Mouse (Mus musculus): ENCODE measurements around the gene Zfp385b. TPM values are rescaled to one million over a fixed set of nuclear protein-coding genes. Genes with fewer than 3 reads are reported as not detected.

Zfp385b gene
- polyA plus RNA-seq (2015; fragmentation: Nextera tagmentation; extraction: Ambion mirVana) = 9.1 and 9.2 TPM in 2 replicates

DNA sequence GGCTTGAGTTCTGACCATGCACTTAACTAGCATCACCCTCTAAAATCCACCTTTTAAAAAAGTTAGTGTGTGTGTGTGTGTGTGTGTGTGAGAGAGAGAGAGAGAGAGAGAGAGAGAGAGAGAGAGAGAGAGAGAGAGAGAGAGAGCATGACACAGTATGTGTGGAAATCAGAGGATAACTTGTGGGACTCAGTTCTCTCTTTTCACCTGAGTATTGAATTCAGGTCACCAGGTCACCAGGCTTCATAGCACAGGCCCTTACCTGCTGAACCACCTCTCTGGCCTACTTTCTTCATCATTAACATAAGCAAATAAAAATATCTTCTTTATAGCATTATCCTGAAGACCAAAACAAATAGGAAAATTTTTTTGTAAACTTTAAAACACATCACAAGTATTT is at the start of gene Zfp385b:
Zfp385b (minus strand) TSS at position 101 of the 400 bp plus-strand sequence.
- Histone ChIP-seq H3K4me1 (replicated peaks; ENCODE audit: control insufficient read depth, insufficient read depth, low read length) (peaks cover 13% of the 10 kb centered on the region), H3K36me3 (ENCODE audit: control insufficient read depth, insufficient read depth) (no peaks in the 10 kb centered on the region), H3K9ac (replicated peaks; ENCODE audit: low read depth, low read length) (no peak within 1 kb of the TSS), H3K4me3 (replicated peaks; ENCODE audit: low read length) (no peak within 1 kb of the TSS), H3K4me2 (ENCODE audit: low read length) (no peak within 1 kb of the TSS), H3K9me3 (ENCODE audit: control insufficient read depth, low read length) (no peaks in the 10 kb centered on the region), H3K27me3 (replicated peaks; ENCODE audit: control insufficient read depth, insufficient read depth, low read length) (peaks cover 10% of the 10 kb centered on the region; the same call in 1 of the 2 replicates), H3K27ac (ENCODE audit: low read length) (no peak within 1 kb of the TSS)
- ATAC-seq = no peak

DNA sequence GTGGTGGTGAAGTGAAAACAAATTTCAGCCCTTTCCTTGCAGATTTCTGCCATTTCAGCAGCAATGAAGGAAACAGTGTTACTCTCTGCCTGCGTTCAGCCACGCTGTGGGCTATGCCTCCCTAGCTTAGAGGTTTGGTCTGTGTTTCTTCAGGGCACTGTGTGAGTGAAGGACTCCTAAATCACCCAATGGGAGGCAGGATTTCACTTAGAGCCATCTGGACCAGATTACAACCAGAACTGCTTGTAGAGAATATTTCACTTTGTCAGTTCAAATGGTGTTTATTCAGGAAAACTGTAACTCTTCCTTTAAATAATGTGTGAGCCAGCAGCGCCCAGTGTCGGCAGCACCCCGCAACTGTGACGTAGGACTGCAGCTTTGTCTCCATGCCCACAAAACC is 44.5 kb upstream of the Zfp385b start:
- H3K4me2 ChIP-seq (ENCODE audit: low read length) = no peak overlapping the region
- no peaks in the 10 kb centered on the region for H3K4me1 ChIP-seq (replicated peaks; ENCODE audit: control insufficient read depth, insufficient read depth, low read length)
- no peak overlapping the region for H3K4me3 ChIP-seq (replicated peaks; ENCODE audit: low read length)
- H3K27ac ChIP-seq (ENCODE audit: low read length) = no peak overlapping the region
- H3K27me3 ChIP-seq (replicated peaks; ENCODE audit: control insufficient read depth, insufficient read depth, low read length) = no peaks in the 10 kb centered on the region
- H3K9ac ChIP-seq (replicated peaks; ENCODE audit: low read depth, low read length) = no peak overlapping the region
- ATAC-seq = no peak
- 85% methylated on average over 6 of the region's 6 CpGs for WGBS
- H3K9me3 ChIP-seq (ENCODE audit: control insufficient read depth, low read length) = no peaks in the 10 kb centered on the region
- H3K36me3 ChIP-seq (ENCODE audit: control insufficient read depth, insufficient read depth) = no peaks in the 10 kb centered on the region

DNA sequence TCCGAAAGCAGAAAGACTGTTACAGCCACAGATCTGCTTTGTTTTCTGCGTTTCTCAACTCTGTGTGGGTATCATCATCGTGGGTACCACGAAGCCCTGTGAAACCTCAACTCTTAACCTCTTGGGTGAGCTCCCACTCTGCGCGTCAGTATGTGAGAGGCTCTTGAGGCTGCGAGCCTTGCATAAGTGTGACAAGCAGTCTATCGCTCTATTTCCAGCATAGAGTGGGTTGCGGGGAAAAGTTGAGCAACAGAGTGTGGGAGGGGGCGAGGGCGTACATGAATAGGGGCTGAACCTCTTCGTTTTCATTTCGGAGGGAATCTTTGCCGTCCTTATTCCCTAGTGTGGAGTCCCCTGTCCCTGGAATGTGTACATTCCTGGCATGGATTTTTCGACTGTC is 44.1 kb upstream of the Zfp385b start:
- Histone ChIP-seq H3K4me1 (replicated peaks; ENCODE audit: control insufficient read depth, insufficient read depth, low read length) (no peaks in the 10 kb centered on the region), H3K9ac (replicated peaks; ENCODE audit: low read depth, low read length) (no peak overlapping the region), H3K27ac (ENCODE audit: low read length) (no peak overlapping the region), H3K27me3 (replicated peaks; ENCODE audit: control insufficient read depth, insufficient read depth, low read length) (no peaks in the 10 kb centered on the region), H3K9me3 (ENCODE audit: control insufficient read depth, low read length) (no peaks in the 10 kb centered on the region), H3K36me3 (ENCODE audit: control insufficient read depth, insufficient read depth) (no peaks in the 10 kb centered on the region), H3K4me2 (ENCODE audit: low read length) (no peak overlapping the region), H3K4me3 (replicated peaks; ENCODE audit: low read length) (no peak overlapping the region)
- ATAC-seq = no peak
- WGBS = 83% methylated on average over 15 of the region's 15 CpGs

DNA sequence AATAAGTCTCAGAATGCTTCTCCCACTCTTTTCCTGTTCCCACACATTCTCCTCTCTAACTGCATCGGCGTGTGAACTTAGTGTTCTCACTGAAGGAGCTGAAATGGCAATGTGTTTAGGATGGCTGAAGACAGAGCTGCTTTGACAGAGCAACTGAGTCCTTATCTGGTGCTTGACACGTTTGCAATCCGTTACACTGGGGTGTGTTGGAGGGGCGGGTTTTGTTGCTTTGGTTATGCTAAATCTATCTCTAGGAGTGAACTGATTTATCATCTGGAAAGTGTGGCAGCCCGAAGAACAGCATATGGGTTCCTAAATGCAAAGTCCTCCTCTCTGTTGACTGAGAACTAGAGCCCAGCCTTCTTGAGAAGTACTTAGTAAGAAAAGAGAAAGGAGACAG is 22.0 kb upstream of the Zfp385b start:
- no peak for ATAC-seq
- no peaks in the 10 kb centered on the region for H3K4me1 ChIP-seq (replicated peaks; ENCODE audit: control insufficient read depth, insufficient read depth, low read length)
- H3K9ac ChIP-seq (replicated peaks; ENCODE audit: low read depth, low read length) = no peak overlapping the region
- no peak overlapping the region for H3K4me2 ChIP-seq (ENCODE audit: low read length)
- WGBS = 74% methylated on average over 6 of the region's 6 CpGs
- H3K36me3 ChIP-seq (ENCODE audit: control insufficient read depth, insufficient read depth) = no peaks in the 10 kb centered on the region
- H3K9me3 ChIP-seq (ENCODE audit: control insufficient read depth, low read length) = no peaks in the 10 kb centered on the region
- H3K27me3 ChIP-seq (replicated peaks; ENCODE audit: control insufficient read depth, insufficient read depth, low read length) = no peaks in the 10 kb centered on the region
- no peak overlapping the region for H3K4me3 ChIP-seq (replicated peaks; ENCODE audit: low read length)
- H3K27ac ChIP-seq (ENCODE audit: low read length) = no peak overlapping the region

DNA sequence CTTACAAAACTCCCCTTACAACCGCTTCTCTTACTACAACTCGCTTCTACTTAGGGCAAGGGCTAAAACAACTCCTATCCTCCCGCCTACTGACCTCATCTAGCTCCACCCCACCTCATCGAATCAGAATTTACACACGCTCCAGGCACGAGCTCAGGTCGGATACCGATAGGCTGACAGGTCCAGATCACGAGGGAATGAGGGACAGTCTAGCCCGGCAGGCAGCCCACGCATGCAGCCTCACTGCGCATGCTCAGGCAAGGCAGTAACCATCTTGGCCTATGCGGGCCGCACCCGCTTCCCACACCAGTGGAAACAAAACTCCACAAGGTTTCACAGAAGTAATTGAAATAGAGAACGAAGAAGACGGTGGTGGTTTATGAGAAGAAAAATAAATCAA is 20.1 kb upstream of the Zfp385b start:
- H3K9me3 ChIP-seq (ENCODE audit: control insufficient read depth, low read length) = no peaks in the 10 kb centered on the region
- H3K4me2 ChIP-seq (ENCODE audit: low read length) = no peak overlapping the region
- ATAC-seq = no peak
- no peak overlapping the region for H3K27ac ChIP-seq (ENCODE audit: low read length)
- 91% methylated on average over 17 of the region's 17 CpGs for WGBS
- no peaks in the 10 kb centered on the region for H3K27me3 ChIP-seq (replicated peaks; ENCODE audit: control insufficient read depth, insufficient read depth, low read length)
- no peak overlapping the region for H3K9ac ChIP-seq (replicated peaks; ENCODE audit: low read depth, low read length)
- H3K4me1 ChIP-seq (replicated peaks; ENCODE audit: control insufficient read depth, insufficient read depth, low read length) = no peaks in the 10 kb centered on the region
- H3K4me3 ChIP-seq (replicated peaks; ENCODE audit: low read length) = no peak overlapping the region
- no peaks in the 10 kb centered on the region for H3K36me3 ChIP-seq (ENCODE audit: control insufficient read depth, insufficient read depth)

DNA sequence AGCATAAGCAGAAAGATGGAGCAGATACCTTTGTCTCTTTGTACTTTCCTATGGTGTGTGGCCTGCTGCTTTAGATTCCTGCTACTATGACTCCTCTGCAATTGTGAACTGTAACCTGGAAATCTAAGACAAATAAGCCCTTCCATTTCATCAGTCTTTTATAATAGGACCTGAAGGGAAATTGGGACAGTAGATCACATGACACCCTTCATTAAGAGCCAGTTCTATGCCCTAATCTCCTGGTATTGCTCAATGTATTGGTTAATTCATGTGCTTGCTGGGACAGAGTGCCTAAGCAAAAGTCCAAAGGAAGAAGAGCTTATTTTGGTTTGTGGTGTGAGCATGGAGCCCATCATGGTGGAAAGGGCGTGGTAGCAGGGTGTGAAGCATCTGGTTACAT is 19.2 kb upstream of the Zfp385b start:
- Histone ChIP-seq H3K27ac (ENCODE audit: low read length) (no peak overlapping the region), H3K4me1 (replicated peaks; ENCODE audit: control insufficient read depth, insufficient read depth, low read length) (no peaks in the 10 kb centered on the region), H3K9ac (replicated peaks; ENCODE audit: low read depth, low read length) (no peak overlapping the region), H3K27me3 (replicated peaks; ENCODE audit: control insufficient read depth, insufficient read depth, low read length) (no peaks in the 10 kb centered on the region), H3K4me3 (replicated peaks; ENCODE audit: low read length) (no peak overlapping the region), H3K4me2 (ENCODE audit: low read length) (no peak overlapping the region), H3K36me3 (ENCODE audit: control insufficient read depth, insufficient read depth) (no peaks in the 10 kb centered on the region), H3K9me3 (ENCODE audit: control insufficient read depth, low read length) (no peaks in the 10 kb centered on the region)
- no peak for ATAC-seq
- 74% methylated on average over 1 of the region's 1 CpGs for WGBS

DNA sequence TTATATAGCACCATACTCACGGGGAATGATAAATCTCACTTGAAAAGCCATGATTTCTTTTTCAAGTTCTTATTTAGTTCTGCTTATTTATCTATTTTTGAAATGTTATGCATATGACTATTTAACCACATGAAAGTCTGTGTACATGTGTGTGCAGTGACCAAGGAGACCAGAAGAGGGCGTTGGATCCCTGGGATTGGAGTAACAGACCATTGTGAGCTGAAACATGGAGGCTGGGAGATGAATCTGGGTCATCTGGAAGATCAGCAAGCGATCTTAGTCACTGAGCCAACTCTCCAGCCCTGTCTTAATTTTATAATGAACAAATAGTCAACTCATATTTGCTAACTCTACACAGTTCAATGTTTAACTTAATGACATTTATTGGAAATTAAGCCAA is 16.3 kb upstream of the Zfp385b start:
- H3K27ac ChIP-seq (ENCODE audit: low read length) = no peak overlapping the region
- WGBS = 56% methylated on average over 3 of the region's 3 CpGs
- no peaks in the 10 kb centered on the region for H3K9me3 ChIP-seq (ENCODE audit: control insufficient read depth, low read length)
- H3K4me3 ChIP-seq (replicated peaks; ENCODE audit: low read length) = no peak overlapping the region
- no peak for ATAC-seq
- no peaks in the 10 kb centered on the region for H3K27me3 ChIP-seq (replicated peaks; ENCODE audit: control insufficient read depth, insufficient read depth, low read length)
- H3K4me1 ChIP-seq (replicated peaks; ENCODE audit: control insufficient read depth, insufficient read depth, low read length) = no peaks in the 10 kb centered on the region
- H3K4me2 ChIP-seq (ENCODE audit: low read length) = no peak overlapping the region
- H3K9ac ChIP-seq (replicated peaks; ENCODE audit: low read depth, low read length) = no peak overlapping the region
- no peaks in the 10 kb centered on the region for H3K36me3 ChIP-seq (ENCODE audit: control insufficient read depth, insufficient read depth)

DNA sequence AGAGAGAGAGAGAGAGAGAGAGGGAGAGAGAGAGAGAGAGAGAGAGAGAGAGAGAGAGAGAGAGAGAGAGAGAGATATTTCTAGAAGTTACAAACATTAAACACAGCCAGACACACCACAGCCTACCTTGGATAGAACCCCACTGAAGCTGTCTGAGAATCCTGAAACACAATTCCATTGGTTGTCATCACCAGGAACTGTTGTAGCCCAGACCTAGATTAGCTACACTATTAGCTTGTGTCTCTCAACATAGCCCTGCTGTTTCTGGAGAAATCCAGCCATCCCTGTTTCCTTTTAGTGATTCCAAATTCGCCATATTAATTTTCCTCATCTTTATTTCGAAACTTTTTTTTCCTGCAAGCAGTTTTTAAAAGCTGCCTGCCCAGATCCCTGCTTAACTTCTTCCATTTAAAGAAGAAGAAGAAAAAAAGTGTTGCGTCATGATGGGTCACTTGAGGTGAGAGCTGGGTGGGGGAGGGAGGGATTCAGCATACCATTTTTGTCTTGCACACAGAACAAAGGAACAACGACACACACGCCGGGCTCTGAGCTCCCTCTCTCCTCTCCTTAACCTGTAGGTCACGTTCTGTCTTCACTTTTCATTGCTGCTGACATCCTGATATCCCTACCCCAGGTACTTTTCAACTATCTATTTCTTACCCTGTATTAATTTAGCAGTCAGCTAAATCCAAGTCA is 6.8 kb upstream of the Zfp385b start:
- Histone ChIP-seq H3K9me3 (ENCODE audit: control insufficient read depth, low read length) (no peaks in the 10 kb centered on the region), H3K36me3 (ENCODE audit: control insufficient read depth, insufficient read depth) (no peaks in the 10 kb centered on the region), H3K4me2 (ENCODE audit: low read length) (no peak overlapping the region), H3K9ac (replicated peaks; ENCODE audit: low read depth, low read length) (no peak overlapping the region), H3K4me3 (replicated peaks; ENCODE audit: low read length) (no peak overlapping the region), H3K4me1 (replicated peaks; ENCODE audit: control insufficient read depth, insufficient read depth, low read length) (no peaks in the 10 kb centered on the region), H3K27me3 (replicated peaks; ENCODE audit: control insufficient read depth, insufficient read depth, low read length) (no peaks in the 10 kb centered on the region), H3K27ac (ENCODE audit: low read length) (no peak overlapping the region)
- ATAC-seq = no peak
- WGBS = 56% methylated on average over 7 of the region's 7 CpGs

DNA sequence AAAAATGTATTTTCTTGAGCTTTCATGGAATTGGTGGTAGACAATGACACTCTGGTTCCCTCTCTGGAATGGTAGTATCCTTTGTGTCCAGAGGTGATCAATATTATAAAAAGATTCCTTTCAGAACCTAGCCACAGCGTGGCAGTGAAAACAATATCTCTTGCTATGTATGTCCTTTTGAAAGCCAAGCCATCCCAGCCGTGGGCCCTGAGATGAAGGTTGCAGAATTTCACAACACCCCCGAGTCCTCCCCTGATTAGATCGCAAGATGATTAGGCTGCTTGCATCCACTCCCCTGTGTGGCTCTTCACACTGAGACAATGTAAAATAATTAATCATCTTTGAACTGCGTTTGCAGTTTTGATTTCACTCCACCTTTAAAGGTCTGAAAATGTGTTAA is 3.6 kb upstream of the Zfp385b start:
- Histone ChIP-seq H3K9ac (replicated peaks; ENCODE audit: low read depth, low read length) (no peak overlapping the region), H3K4me1 (replicated peaks; ENCODE audit: control insufficient read depth, insufficient read depth, low read length) (no peaks in the 10 kb centered on the region), H3K27ac (ENCODE audit: low read length) (no peak overlapping the region), H3K36me3 (ENCODE audit: control insufficient read depth, insufficient read depth) (no peaks in the 10 kb centered on the region), H3K4me2 (ENCODE audit: low read length) (no peak overlapping the region), H3K4me3 (replicated peaks; ENCODE audit: low read length) (no peak overlapping the region), H3K9me3 (ENCODE audit: control insufficient read depth, low read length) (no peaks in the 10 kb centered on the region), H3K27me3 (replicated peaks; ENCODE audit: control insufficient read depth, insufficient read depth, low read length) (0 out of 2 replicates have a peak, but pooled peaks cover under 1% of the 10 kb centered on the region)
- 84% methylated on average over 5 of the region's 5 CpGs for WGBS
- ATAC-seq = no peak
